Mouse (Mus musculus): ENCODE results near the gene Tcf7l2. TPM values are rescaled to one million over a fixed set of nuclear protein-coding genes. Genes with fewer than 3 reads are reported as not detected.

Tcf7l2 gene
- polyA plus RNA-seq, 1 experiment from 2014 or later, result 39.5 TPM

- H3K4me2 ChIP-seq (replicated peaks), result 0 out of 2 replicates have a peak overlapping the region, but pooled peaks have one; percentile 10
- WGBS, result 10% methylated on average over 7 of the region's 7 CpGs
- H3K4me1 ChIP-seq, result peaks cover 17% of the 10 kb centered on the region
Observed at GRCm38 (mm10) chr19:55788285-55788904, 46.8 kb downstream of the Tcf7l2 start.

GRCm38 (mm10) chr19:55788905-55789295 is 47.3 kb downstream of the Tcf7l2 start:
- Histone ChIP-seq H3K9me3 (no peaks in the 10 kb centered on the region), H3K4me3 (no peak overlapping the region), H3K27me3 (replicated peaks) (no peaks in the 10 kb centered on the region), H3K36me3 (no peaks in the 10 kb centered on the region), H3K4me2 (replicated peaks) (no peak overlapping the region), H3K4me1 (peaks cover 17% of the 10 kb centered on the region), H3K9ac (no peak overlapping the region), H3K27ac (no peak overlapping the region)
- WGBS, result 42% methylated on average over 5 of the region's 5 CpGs
- no peak for ATAC-seq (ENCODE audit: low FRiP score, low read depth)

More at GRCm38 (mm10) chr19:55788285-55788904, 46.8 kb downstream of the Tcf7l2 start:
- no peaks in the 10 kb centered on the region for H3K36me3 ChIP-seq
- H3K27me3 ChIP-seq (replicated peaks), result no peaks in the 10 kb centered on the region
- H3K4me3 ChIP-seq, result no peak overlapping the region
- no peak overlapping the region for H3K9ac ChIP-seq
- no peak overlapping the region for H3K27ac ChIP-seq
- ATAC-seq (ENCODE audit: low FRiP score, low read depth), result peak; percentile 74
- H3K9me3 ChIP-seq, result no peaks in the 10 kb centered on the region

- Histone ChIP-seq H3K9ac (no peak overlapping the region), H3K4me1 (peaks cover 17% of the 10 kb centered on the region), H3K27ac (no peak overlapping the region), H3K9me3 (no peaks in the 10 kb centered on the region), H3K4me2 (replicated peaks) (no peak overlapping the region), H3K36me3 (no peaks in the 10 kb centered on the region), H3K27me3 (replicated peaks) (no peaks in the 10 kb centered on the region), H3K4me3 (no peak overlapping the region)
- no peak for ATAC-seq (ENCODE audit: low FRiP score, low read depth)
- WGBS, result 21% methylated on average over 3 of the region's 3 CpGs
Observed at GRCm38 (mm10) chr19:55789838-55790237, 48.2 kb downstream of the Tcf7l2 start.

- no peak overlapping the region for H3K27ac ChIP-seq
- no peak overlapping the region for H3K4me2 ChIP-seq (replicated peaks)
- peaks cover 17% of the 10 kb centered on the region for H3K4me1 ChIP-seq
- 88% methylated on average over 6 of the region's 6 CpGs for WGBS
- no peak for ATAC-seq (ENCODE audit: low FRiP score, low read depth)
- H3K36me3 ChIP-seq, result no peaks in the 10 kb centered on the region
- no peaks in the 10 kb centered on the region for H3K27me3 ChIP-seq (replicated peaks)
- no peak overlapping the region for H3K9ac ChIP-seq
- H3K4me3 ChIP-seq, result no peak overlapping the region
- no peaks in the 10 kb centered on the region for H3K9me3 ChIP-seq
Observed at GRCm38 (mm10) chr19:55791293-55791692, 49.7 kb downstream of the Tcf7l2 start.

GRCm38 (mm10) chr19:55791886-55792285 is 50.3 kb downstream of the Tcf7l2 start:
- no peak overlapping the region for H3K4me2 ChIP-seq (replicated peaks)
- no peaks in the 10 kb centered on the region for H3K9me3 ChIP-seq
- peaks cover 17% of the 10 kb centered on the region for H3K4me1 ChIP-seq
- H3K9ac ChIP-seq, result no peak overlapping the region
- no peak overlapping the region for H3K4me3 ChIP-seq
- 92% methylated on average over 6 of the region's 6 CpGs for WGBS
- H3K36me3 ChIP-seq, result no peaks in the 10 kb centered on the region
- H3K27ac ChIP-seq, result no peak overlapping the region
- ATAC-seq (ENCODE audit: low FRiP score, low read depth), result no peak
- no peaks in the 10 kb centered on the region for H3K27me3 ChIP-seq (replicated peaks)

- 57% methylated on average over 5 of the region's 5 CpGs for WGBS
Observed at GRCm38 (mm10) chr19:55792571-55792970, 51.0 kb downstream of the Tcf7l2 start.

GRCm38 (mm10) chr19:55793029-55793428 is 51.4 kb downstream of the Tcf7l2 start:
- Histone ChIP-seq H3K27me3 (replicated peaks) (no peaks in the 10 kb centered on the region), H3K4me3 (no peak overlapping the region), H3K36me3 (no peaks in the 10 kb centered on the region), H3K4me2 (replicated peaks) (no peak overlapping the region), H3K27ac (no peak overlapping the region), H3K9ac (no peak overlapping the region), H3K4me1 (peaks cover 17% of the 10 kb centered on the region), H3K9me3 (no peaks in the 10 kb centered on the region)
- no peak for ATAC-seq (ENCODE audit: low FRiP score, low read depth)
- WGBS, result 83% methylated on average over 4 of the region's 4 CpGs

More at GRCm38 (mm10) chr19:55792571-55792970, 51.0 kb downstream of the Tcf7l2 start:
- Histone ChIP-seq H3K9ac (no peak overlapping the region), H3K9me3 (no peaks in the 10 kb centered on the region), H3K27ac (no peak overlapping the region), H3K4me2 (replicated peaks) (no peak overlapping the region), H3K4me3 (no peak overlapping the region), H3K27me3 (replicated peaks) (no peaks in the 10 kb centered on the region), H3K4me1 (peaks cover 17% of the 10 kb centered on the region), H3K36me3 (no peaks in the 10 kb centered on the region)
- ATAC-seq (ENCODE audit: low FRiP score, low read depth), result no peak

- no peak overlapping the region for H3K9ac ChIP-seq
- H3K27me3 ChIP-seq (replicated peaks), result no peaks in the 10 kb centered on the region
- H3K4me2 ChIP-seq (replicated peaks), result no peak overlapping the region
- no peak for ATAC-seq (ENCODE audit: low FRiP score, low read depth)
- no peaks in the 10 kb centered on the region for H3K36me3 ChIP-seq
- H3K4me1 ChIP-seq, result peaks cover 8% of the 10 kb centered on the region
- H3K27ac ChIP-seq, result no peak overlapping the region
- H3K4me3 ChIP-seq, result no peak overlapping the region
- no peaks in the 10 kb centered on the region for H3K9me3 ChIP-seq
- WGBS, result 38% methylated on average over 8 of the region's 8 CpGs
Observed at GRCm38 (mm10) chr19:55794194-55794945, 52.8 kb downstream of the Tcf7l2 start.

- H3K4me1 ChIP-seq, result peaks cover 4% of the 10 kb centered on the region; the same call in 1 of the 2 replicates
- H3K27me3 ChIP-seq (replicated peaks), result no peaks in the 10 kb centered on the region
- no peak overlapping the region for H3K4me3 ChIP-seq
- no peak for ATAC-seq (ENCODE audit: low FRiP score, low read depth)
- no peak overlapping the region for H3K9ac ChIP-seq
- H3K9me3 ChIP-seq, result no peaks in the 10 kb centered on the region
- H3K36me3 ChIP-seq, result no peaks in the 10 kb centered on the region
- WGBS, result 98% methylated on average over 5 of the region's 5 CpGs
- H3K4me2 ChIP-seq (replicated peaks), result no peak overlapping the region
- no peak overlapping the region for H3K27ac ChIP-seq
Observed at GRCm38 (mm10) chr19:55794946-55795340, 53.3 kb downstream of the Tcf7l2 start.

- Histone ChIP-seq H3K27me3 (replicated peaks) (no peaks in the 10 kb centered on the region), H3K27ac (no peak overlapping the region), H3K9me3 (no peaks in the 10 kb centered on the region), H3K4me3 (no peak overlapping the region), H3K4me1 (no peaks in the 10 kb centered on the region; the same call in 1 of the 2 replicates), H3K9ac (no peak overlapping the region), H3K4me2 (replicated peaks) (no peak overlapping the region), H3K36me3 (no peaks in the 10 kb centered on the region)
- 79% methylated on average over 7 of the region's 7 CpGs for WGBS
- no peak for ATAC-seq (ENCODE audit: low FRiP score, low read depth)
Observed at GRCm38 (mm10) chr19:55795349-55795748, 53.7 kb downstream of the Tcf7l2 start.

GRCm38 (mm10) chr19:55797834-55798233 is 56.2 kb downstream of the Tcf7l2 start:
- H3K9me3 ChIP-seq, result no peaks in the 10 kb centered on the region
- no peak overlapping the region for H3K4me2 ChIP-seq (replicated peaks)
- WGBS, result 79% methylated on average over 3 of the region's 3 CpGs
- H3K27ac ChIP-seq, result no peak overlapping the region
- no peak for ATAC-seq (ENCODE audit: low FRiP score, low read depth)
- H3K27me3 ChIP-seq (replicated peaks), result no peaks in the 10 kb centered on the region
- no peaks in the 10 kb centered on the region for H3K36me3 ChIP-seq
- no peak overlapping the region for H3K9ac ChIP-seq
- H3K4me1 ChIP-seq, result no peaks in the 10 kb centered on the region; the same call in 1 of the 2 replicates
- no peak overlapping the region for H3K4me3 ChIP-seq

- Histone ChIP-seq H3K4me3 (no peak overlapping the region), H3K27ac (no peak overlapping the region), H3K4me2 (replicated peaks) (no peak overlapping the region), H3K27me3 (replicated peaks) (no peaks in the 10 kb centered on the region), H3K9me3 (no peaks in the 10 kb centered on the region), H3K36me3 (no peaks in the 10 kb centered on the region), H3K4me1 (no peaks in the 10 kb centered on the region; the same call in 1 of the 2 replicates), H3K9ac (no peak overlapping the region)
- no peak for ATAC-seq (ENCODE audit: low FRiP score, low read depth)
Observed at GRCm38 (mm10) chr19:55799411-55799810, 57.8 kb downstream of the Tcf7l2 start.
